Mouse (Mus musculus) kidney, adult 9 months (tissue): ENCODE data around the gene Tmprss13.

Experiments
- DNase-seq: peaks from one replicate; pipeline ENCODE4 v3.0.0; 2022

Gene Tmprss13

GRCm38 (mm10) chr9:45343066-45343465 is 24.2 kb downstream of the Tmprss13 start:
- DNase-seq = no peak

DNA sequence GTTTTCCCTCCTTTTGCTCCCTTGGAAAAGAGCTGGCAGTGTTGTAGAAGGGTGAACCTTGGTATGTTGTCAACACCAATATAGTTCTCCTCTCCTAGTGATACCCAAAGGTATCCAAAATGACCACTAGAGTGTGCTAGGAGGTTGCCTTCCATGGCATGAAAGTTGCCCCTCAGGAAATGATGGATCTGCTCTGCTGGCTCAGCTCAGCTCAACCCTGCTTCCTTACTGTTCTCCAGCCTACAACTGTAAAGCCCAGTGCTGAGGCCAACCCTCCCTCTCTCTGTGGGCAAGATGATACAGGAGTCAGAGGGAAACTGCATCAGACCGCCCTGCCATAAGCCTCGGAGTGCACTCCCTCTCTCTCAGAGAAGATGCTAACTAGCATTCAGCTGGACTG is 26.6 kb downstream of the Tmprss13 start:
- DNase-seq = peak; percentile 56

- DNase-seq = no peak
Observed at GRCm38 (mm10) chr9:45346276-45346675, 27.4 kb downstream of the Tmprss13 start.

DNA sequence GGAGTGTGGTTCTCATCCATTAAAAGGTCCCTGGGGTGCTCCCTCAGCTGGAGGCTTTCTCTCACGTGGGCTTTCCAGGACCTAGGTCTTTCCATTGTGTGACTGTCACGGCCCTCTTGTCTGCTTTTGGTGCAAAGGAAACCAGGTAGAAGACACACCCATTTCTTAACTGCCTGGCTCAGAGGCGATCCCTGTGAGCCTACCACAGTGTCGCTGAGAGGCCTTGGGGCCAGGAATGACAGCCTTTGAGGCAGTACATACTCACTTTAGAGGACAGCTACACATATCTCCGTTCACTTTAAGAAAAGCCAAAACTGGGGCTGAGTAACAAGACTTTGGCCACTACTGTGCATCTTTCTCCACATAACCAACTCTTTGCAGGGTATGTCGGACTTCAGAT is 29.7 kb downstream of the Tmprss13 start:
- no peak for DNase-seq

DNA sequence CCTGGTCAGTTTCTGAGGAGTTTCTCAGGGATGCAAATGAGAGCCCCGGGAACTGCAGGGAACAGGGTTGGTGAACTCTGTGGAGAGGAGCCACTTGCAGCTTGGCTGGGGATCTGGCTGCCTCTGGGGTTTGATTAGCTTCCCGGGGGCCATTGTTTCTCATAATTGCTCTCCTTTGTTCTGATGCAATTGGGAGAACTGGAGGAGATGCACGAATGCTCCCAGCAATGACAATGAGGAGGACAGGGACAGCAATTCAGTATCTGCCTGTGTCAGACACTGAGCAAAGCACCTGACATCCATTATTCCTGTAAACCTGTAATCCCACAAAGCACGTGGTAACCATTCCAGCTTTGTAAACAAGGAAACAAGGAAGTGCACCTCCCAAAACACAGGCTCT is 30.3 kb downstream of the Tmprss13 start:
- no peak for DNase-seq

DNA sequence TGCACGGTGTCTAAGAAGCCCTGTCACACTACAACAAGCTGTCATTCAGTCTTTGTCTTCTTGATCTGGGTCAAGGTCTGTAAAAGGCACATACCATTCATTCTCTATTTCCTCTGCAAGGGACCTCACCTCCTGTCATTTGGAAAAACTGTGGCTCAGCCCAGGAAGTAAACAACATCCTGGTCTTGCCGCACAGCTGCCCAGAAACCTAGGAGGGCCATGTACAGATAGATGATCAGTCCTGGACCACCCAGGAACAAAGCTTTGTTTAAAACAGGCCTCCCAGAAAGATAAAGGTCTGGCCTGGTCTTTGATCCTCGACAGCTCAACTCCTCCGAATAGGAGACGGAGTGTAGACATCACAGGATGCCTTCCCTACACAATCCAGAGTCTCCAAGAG is 31.0 kb downstream of the Tmprss13 start:
- no peak for DNase-seq

- DNase-seq = no peak
Observed at GRCm38 (mm10) chr9:45355192-45355591, 36.3 kb downstream of the Tmprss13 start.

DNA sequence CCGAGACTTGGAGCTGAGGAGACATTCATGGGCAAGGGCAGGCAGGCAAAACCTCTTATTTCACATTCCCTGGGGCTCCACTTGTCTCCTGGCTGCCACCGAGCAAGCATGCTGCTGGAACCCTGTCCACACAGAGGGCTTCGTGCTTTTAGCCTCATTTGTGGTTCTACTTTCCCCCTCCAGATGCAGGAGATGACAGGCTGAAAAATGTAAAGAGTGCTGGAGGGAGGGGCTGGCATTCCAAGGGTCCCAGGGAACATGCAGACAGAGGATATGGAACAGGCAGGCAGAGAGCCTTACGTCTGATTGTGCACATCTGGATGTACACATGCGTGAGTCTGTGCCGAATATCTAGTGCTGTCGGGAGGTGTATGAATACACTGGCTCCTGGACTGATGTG is 39.5 kb downstream of the Tmprss13 start:
- DNase-seq = no peak

- no peak for DNase-seq
Observed at GRCm38 (mm10) chr9:45362051-45362461, 43.2 kb downstream of the Tmprss13 start.

GRCm38 (mm10) chr9:45363639-45364214 is 44.8 kb downstream of the Tmprss13 start:
- DNase-seq = no peak

GRCm38 (mm10) chr9:45367716-45368115 is 48.8 kb downstream of the Tmprss13 start:
- DNase-seq = no peak

GRCm38 (mm10) chr9:45368341-45368901 is 49.5 kb downstream of the Tmprss13 start:
- DNase-seq = no peak

GRCm38 (mm10) chr9:45370117-45370561 is 51.2 kb downstream of the Tmprss13 start, which contains the start of gene Fxyd6:
Gene Fxyd6 (plus strand): TSS chr9:45370185.
- peak; percentile 35 for DNase-seq

DNA sequence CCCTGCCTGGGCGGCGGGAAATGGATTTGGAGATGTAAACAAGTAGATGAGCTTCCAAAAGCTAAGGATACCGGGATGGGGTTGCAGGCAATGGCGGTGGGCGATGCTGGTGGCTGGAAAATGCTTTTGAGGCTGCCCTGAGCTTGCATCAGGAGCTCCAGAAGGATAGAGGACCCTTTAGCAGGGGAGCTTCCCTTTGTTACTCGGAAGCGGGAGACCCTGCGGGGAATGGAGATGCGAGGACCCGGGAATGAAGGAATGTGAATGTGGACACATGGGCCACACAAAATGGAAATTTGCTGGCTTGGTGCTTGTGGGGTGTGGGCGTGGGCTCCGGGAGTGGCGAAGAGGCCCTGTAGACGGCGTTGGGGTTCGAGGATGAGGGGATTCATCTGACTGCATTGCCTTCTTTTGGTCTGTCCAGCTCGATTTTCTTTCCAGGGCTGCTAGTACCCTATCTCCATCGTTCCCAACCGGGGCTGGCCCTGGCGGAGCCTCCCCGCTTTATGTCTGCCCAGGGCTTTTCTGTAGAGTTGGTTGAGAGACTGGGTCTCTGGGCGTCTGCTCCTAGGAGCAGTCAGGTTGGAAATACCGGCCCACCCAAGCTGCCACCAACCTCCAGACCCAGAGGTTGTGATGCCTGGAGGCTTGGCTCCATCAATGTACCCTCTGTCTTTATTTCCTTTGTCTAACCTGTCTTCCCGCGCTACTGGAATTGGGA is 51.9 kb downstream of the Tmprss13 start:
- DNase-seq = no peak

- no peak for DNase-seq
Observed at GRCm38 (mm10) chr9:45371337-45371707, 52.4 kb downstream of the Tmprss13 start.

DNA sequence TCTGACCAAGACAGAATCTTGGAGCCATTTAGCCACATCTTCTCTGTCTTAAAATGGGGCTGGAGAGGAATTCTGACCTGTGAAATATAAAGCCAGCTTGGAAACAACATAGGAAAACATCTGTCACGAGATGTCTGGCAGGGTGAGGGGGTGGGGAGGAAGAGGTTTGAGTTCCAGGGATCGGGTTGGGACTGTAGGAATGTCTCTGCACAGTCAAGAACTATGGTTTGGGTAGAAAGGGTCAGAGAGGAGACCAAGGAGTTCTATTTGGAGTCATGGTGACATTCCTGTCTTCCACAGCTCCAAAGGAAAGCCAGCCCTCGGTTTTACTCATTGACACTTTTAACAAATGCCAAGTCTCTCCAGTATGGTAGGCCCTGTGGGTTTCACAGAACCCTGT is 55.0 kb downstream of the Tmprss13 start:
- no peak for DNase-seq

DNA sequence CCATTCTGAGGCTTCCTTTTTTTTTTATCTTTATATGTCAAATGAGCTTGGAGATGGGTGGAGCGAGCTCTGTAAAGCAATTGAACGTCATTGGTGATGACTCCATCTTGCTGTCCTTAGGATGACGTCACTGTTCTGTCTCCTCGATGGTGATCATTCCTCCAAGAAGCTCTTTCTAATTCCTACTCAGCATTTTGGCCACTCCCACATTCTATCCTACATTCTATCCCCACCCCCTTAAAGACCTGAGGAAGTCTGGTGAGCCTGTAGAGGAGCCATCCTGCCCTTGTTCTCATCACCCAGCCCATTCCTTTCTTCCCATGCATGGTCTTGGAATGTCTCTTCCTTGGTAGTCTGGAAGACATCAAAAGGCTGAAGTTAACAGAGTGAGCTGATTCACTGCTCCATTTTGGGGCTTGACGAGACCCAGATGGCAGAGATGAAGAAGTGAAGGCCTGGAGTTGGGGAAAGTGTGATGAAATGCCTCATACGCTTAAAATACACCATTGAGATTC is 56.1 kb downstream of the Tmprss13 start:
- no peak for DNase-seq

DNA sequence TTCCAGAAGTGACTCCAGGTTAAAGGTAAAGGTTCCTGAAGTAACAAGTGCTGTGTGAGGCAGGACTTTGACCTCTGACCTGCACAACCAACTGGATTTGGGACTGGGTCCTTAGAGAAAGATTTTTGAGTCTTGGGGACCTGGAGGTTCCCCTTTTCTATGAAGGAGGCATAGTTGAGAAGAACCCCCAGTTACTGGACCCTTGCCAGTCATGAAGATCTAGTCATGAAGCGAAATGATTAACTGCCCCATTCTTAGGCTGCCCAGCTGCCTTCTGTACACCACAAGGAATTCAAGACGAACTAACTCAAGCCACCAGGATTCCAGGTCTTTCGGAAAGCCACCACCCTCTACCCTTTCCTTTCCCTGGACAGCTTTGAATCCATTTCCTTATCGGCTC is 57.5 kb downstream of the Tmprss13 start:
- DNase-seq = peak; percentile 28

DNA sequence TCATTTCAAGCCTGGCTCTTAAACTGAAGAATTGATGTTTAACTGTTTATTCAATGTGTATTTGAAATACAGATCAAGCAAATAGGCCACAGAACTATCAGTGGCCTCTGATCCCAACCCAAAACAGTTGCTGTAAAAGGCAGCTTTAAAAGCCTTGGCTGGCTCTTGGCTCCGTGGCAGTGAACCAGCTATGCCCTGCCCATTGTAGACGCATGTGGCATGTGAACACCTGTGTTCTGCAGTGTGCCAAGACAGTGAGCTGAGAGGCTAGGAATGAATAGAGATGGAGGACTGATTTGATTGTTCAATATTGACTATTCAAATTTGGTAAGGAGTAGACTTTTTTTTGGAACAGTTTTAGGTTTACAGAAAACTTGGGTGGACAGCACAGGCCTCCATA is 58.0 kb downstream of the Tmprss13 start:
- no peak for DNase-seq

- no peak for DNase-seq
Observed at GRCm38 (mm10) chr9:45380411-45381251, 61.7 kb downstream of the Tmprss13 start.

- no peak for DNase-seq
Observed at GRCm38 (mm10) chr9:45382336-45382735, 63.4 kb downstream of the Tmprss13 start.

DNA sequence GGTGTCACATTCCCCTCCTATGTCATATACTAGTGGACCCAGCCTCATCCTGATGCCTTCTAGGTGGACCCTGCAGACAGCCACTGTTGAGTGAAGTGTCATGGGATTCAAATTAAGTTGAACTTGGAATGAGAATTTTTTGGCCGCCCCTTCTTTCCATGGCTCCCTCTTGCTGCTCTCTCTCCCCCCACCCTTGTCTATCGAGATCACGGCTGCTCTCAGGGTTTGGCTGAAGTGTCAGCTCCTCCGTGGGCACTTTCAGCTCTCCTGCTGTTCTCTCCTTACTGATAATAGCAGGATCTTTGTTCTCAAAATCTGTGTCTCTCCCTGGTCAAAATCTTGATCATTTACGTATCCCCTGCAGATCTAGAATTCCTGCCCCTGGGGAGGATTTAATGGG is 63.9 kb downstream of the Tmprss13 start:
- DNase-seq = no peak

DNA sequence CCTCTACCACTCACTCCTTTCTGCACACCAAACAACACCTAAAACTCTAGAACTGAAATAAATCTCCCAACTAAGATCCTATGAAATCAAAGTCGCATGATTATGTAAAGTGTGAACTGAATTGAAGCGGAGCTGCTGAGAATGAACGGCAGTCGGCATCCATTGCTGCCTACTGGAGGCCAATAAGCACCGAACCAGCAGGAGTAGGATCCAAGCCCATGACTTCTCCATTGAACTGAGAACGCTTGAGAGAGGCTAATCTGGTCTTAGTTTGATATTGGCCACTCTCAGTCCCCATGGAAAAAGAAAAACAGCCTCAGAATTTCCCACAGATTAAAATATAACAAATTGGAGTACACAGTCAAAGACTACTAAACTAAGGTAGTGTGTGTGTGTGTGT is 65.0 kb downstream of the Tmprss13 start:
- DNase-seq = no peak
